Mouse (Mus musculus): ENCODE measurements at regions not wholly inside any gene's neighbourhood (a gene's known extent, or its start where the extent isn't known, plus 50 kb on each side); places are given as distances from the start of the nearest gene placed in this dataset.
A peak's percentile ranks its signal among the peaks of the same experiment; 100 is the strongest.

- DNase-seq (ENCODE audit: low spot score in 2 of 2), result no peak
Observed at GRCm38 (mm10) chr8:50387189-50387588, 1543.4 kb upstream of the Tenm3 start.

- DNase-seq (ENCODE audit: low spot score in 2 of 2), result no peak
Observed at GRCm38 (mm10) chr8:50383697-50384096, 1539.9 kb upstream of the Tenm3 start.

GRCm38 (mm10) chr8:50379745-50380144 is 1536.0 kb upstream of the Tenm3 start:
- DNase-seq (ENCODE audit: low spot score in 2 of 2), result no peak

GRCm38 (mm10) chr8:50373790-50374189 is 1530.0 kb upstream of the Tenm3 start:
- DNase-seq (ENCODE audit: low spot score in 2 of 2), result no peak

- no peak for DNase-seq (ENCODE audit: low spot score in 2 of 2)
Observed at GRCm38 (mm10) chr8:50326485-50326884, 1482.7 kb upstream of the Tenm3 start.

GRCm38 (mm10) chr8:50321356-50321963 is 1477.7 kb upstream of the Tenm3 start:
- no peak for DNase-seq (ENCODE audit: low spot score in 2 of 2)

- no peak for DNase-seq (ENCODE audit: low spot score in 2 of 2)
Observed at GRCm38 (mm10) chr8:50316641-50317040, 1472.9 kb upstream of the Tenm3 start.

GRCm38 (mm10) chr8:50310308-50310707 is 1466.6 kb upstream of the Tenm3 start:
- no peak for DNase-seq (ENCODE audit: low spot score in 2 of 2)

GRCm38 (mm10) chr8:50300316-50300715 is 1456.6 kb upstream of the Tenm3 start:
- DNase-seq (ENCODE audit: low spot score in 2 of 2), result no peak

GRCm38 (mm10) chr8:50293501-50293900 is 1449.8 kb upstream of the Tenm3 start:
- DNase-seq (ENCODE audit: low spot score in 2 of 2), result peak; percentile 24 to 76

- peak; percentile 40 to 76 for DNase-seq (ENCODE audit: low spot score in 2 of 2)
Observed at GRCm38 (mm10) chr8:50292158-50292557, 1448.4 kb upstream of the Tenm3 start.

- DNase-seq (ENCODE audit: low spot score in 2 of 2), result no peak
Observed at GRCm38 (mm10) chr8:50276346-50276745, 1432.6 kb upstream of the Tenm3 start.

- no peak for DNase-seq (ENCODE audit: low spot score in 2 of 2)
Observed at GRCm38 (mm10) chr8:50264757-50265156, 1421.0 kb upstream of the Tenm3 start.

Measured in cerebellum, postnatal 4 days (tissue).